Mouse (Mus musculus): Measurements from ENCODE around the gene Musk. TPM values are rescaled to one million over a fixed set of nuclear protein-coding genes. Genes with fewer than 3 reads are reported as not detected.
"Not testable (repeated sequence)": the region's sequence is repeated elsewhere in the genome, so short reads cannot be mapped to it uniquely, and the experiment has no call there.

Gene Musk
- 0.05 TPM in 2 replicates for polyA plus RNA-seq (2015; fragmentation: Nextera tagmentation; extraction: Ambion mirVana)

DNA sequence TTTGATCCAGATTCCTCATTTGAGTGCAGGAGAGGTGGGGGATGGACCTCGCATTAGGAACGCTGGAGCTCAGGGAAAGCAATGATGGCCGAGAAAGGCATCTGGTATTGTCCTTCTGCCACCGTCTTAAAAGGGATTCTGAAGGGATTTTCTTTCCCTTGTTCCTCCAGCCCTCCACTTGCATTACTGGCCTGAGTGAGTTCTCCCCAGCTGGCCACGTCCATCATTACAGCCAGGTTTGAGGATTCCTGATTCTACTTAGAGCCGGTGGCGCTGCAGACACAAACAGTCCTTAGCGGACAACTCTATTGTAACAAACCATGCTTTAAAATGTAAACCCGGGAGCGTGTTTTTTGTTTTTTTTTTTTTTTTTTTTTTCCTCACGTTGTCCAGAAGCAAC is at the start of gene Musk:
Gene Musk, plus strand, starts transcription at position 274 of the 400 bp plus-strand sequence.
- no peaks in the 10 kb centered on the region for H3K9me3 ChIP-seq
- WGBS = 70% methylated on average over 11 of the region's 11 CpGs
- no peak within 1 kb of the TSS for H3K27ac ChIP-seq
- no peak within 1 kb of the TSS for H3K4me3 ChIP-seq
- ATAC-seq (ENCODE audit: borderline replicate concordance, extremely low read depth, low FRiP score, low TSS enrichment) = no peak
- no peak within 1 kb of the TSS for H3K9ac ChIP-seq
- no peak within 1 kb of the TSS for H3K4me2 ChIP-seq
- H3K27me3 ChIP-seq = no peaks in the 10 kb centered on the region
- H3K4me1 ChIP-seq = peaks cover 5% of the 10 kb centered on the region; the same call in 1 of the 2 replicates
- no peaks in the 10 kb centered on the region for H3K36me3 ChIP-seq

DNA sequence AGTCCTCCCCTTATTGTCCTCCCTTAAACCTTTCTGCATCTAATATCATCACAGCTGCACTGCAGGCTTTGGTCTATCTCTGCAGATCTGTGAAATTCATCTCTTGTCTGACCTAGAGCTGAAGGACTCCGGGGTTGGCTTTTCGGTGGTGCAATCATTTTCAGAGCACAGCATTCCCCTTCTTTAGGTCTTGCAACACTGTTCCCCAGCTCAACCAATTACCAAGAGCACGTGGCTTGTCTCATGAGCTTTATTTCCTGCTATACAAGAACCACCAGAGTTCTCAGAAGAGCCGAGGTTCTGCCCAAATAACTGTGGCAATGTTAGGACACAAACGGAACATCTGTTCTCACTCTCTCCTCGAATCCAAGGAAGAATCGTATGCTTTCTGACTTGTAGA is 45.3 kb upstream of the Musk start:
- H3K27ac ChIP-seq = no peak overlapping the region
- 69% methylated on average over 7 of the region's 7 CpGs for WGBS

DNA sequence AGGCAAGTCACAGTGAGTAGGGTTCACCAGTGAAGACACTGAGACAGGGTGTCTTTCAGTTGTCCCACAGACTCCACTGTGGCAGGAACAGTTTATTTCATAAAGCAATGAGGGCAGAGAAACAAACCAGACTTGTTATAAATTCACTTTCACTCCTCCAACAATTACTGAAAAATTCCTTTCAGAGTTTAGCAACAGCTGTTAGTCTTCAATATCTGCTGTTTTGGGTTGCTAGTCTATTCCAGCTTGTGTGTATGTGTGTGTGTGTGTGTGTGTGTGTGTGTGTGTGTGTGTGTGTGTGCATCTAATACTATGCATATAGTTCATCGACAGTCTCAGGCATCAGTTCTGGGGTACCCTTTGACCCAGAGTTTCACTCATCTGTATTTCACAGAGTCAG is 40.2 kb upstream of the Musk start:
- Histone ChIP-seq H3K27ac (peak overlapping the region; percentile 61), H3K4me2 (no peak overlapping the region), H3K36me3 (no peaks in the 10 kb centered on the region), H3K4me1 (no peaks in the 10 kb centered on the region), H3K9me3 (no peaks in the 10 kb centered on the region), H3K27me3 (no peaks in the 10 kb centered on the region), H3K4me3 (no peak overlapping the region), H3K9ac (no peak overlapping the region)
- peak; percentile 46; the same call in 1 of the 2 replicates for ATAC-seq (ENCODE audit: borderline replicate concordance, extremely low read depth, low FRiP score, low TSS enrichment)
- WGBS = 62% methylated on average over 1 of the region's 1 CpGs

More for the DNA sequence above, 45.3 kb upstream of the Musk start:
- Histone ChIP-seq H3K27me3 (no peaks in the 10 kb centered on the region), H3K4me2 (no peak overlapping the region), H3K4me3 (no peak overlapping the region), H3K9me3 (no peaks in the 10 kb centered on the region), H3K9ac (no peak overlapping the region), H3K36me3 (no peaks in the 10 kb centered on the region), H3K4me1 (no peaks in the 10 kb centered on the region)
- no peak for ATAC-seq (ENCODE audit: borderline replicate concordance, extremely low read depth, low FRiP score, low TSS enrichment)

DNA sequence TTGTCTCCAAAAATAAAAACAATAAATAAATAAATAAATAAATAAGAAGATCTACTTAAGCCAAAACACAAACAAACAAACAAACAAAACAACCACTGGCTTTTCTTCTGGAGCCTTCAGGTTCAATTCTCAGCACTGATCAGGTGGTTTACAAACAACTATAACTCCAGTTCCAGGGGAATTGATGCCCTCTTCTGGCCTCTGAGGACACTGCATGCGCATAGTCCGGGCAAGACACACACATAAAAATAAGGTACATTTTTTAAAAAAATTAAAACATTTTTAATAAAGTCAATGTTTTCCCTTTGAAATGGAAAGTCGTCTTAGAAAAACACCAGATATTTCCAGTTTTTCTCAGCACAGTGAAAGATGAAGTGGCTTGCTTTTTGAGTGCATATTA is 33.4 kb upstream of the Musk start:
- Histone ChIP-seq H3K9me3 (no peaks in the 10 kb centered on the region), H3K27me3 (no peaks in the 10 kb centered on the region), H3K4me3 (no peak overlapping the region), H3K4me1 (no peaks in the 10 kb centered on the region), H3K4me2 (no peak overlapping the region), H3K36me3 (no peaks in the 10 kb centered on the region), H3K27ac (no peak overlapping the region), H3K9ac (no peak overlapping the region)
- 87% methylated on average over 3 of the region's 3 CpGs for WGBS
- no peak for ATAC-seq (ENCODE audit: borderline replicate concordance, extremely low read depth, low FRiP score, low TSS enrichment)

DNA sequence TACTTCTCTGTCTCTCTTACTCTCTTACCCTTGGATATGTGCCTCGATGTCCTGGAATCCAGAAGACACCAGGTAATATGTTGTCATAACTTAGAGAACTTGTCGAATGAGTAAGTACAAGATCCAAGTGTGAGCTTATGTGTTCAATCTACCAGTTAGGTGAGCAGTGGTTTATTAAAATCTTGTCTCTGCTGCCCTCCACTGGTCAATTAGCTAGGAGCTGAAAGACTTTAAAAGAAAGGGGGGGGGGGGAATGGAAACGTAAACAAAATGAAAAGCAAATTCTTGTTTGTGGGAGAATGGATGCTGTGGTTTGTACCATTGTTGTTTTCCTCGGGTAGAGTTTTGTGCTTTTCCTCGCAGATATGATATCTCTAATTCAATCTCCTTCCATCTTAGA is 32.4 kb upstream of the Musk start:
- WGBS = 18% methylated on average over 5 of the region's 5 CpGs
- no peaks in the 10 kb centered on the region for H3K27me3 ChIP-seq
- no peak overlapping the region for H3K4me3 ChIP-seq
- H3K9ac ChIP-seq = no peak overlapping the region
- H3K36me3 ChIP-seq = no peaks in the 10 kb centered on the region
- no peaks in the 10 kb centered on the region for H3K4me1 ChIP-seq
- no peak overlapping the region for H3K27ac ChIP-seq
- no peak overlapping the region for H3K4me2 ChIP-seq
- H3K9me3 ChIP-seq = no peaks in the 10 kb centered on the region
- ATAC-seq (ENCODE audit: borderline replicate concordance, extremely low read depth, low FRiP score, low TSS enrichment) = no peak

DNA sequence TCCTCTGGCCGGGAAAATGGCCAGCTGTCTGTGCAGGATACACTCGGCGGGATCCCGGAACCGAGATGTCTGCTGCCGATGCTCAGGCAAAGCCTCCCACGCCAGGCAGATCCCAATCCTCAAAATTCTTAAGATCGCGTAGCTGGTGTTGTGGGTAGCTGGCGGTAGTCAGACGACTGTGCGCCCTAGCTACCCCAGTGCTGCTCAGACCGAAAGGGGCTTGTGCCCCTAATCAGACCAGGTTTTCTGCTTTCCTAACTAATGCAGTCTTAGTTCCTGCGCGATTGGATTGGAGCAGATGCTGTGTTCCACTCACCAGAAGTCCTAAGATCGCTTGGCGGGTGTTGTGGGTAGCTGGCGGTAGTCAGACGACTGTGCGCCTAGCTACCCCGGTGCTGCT is 25.0 kb upstream of the Musk start:
- not testable (repeated sequence) for H3K27ac ChIP-seq; H3K36me3 ChIP-seq; H3K4me3 ChIP-seq; H3K9me3 ChIP-seq; ATAC-seq (ENCODE audit: borderline replicate concordance, extremely low read depth, low FRiP score, low TSS enrichment); H3K9ac ChIP-seq; H3K27me3 ChIP-seq; H3K4me1 ChIP-seq; H3K4me2 ChIP-seq
- 92% methylated on average over 21 of the region's 21 CpGs for WGBS

DNA sequence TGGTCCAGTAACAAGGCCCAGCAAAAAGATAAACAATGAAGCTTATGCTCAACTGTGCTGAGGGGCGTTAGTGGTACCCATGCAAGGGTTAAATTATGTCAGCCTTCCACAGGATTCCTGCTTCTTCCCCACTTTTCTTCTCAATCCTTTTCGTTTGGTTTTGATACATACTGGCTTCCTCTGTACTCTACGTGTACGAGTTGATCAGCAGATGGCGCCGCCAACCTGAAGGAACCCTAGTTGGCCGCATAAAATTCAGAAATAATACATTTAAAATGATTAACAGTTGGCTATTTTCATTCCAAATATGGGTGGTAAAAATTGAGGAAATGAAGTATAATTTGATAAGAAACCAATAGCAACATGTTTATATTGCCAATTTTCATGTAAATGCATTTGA is 19.5 kb upstream of the Musk start:
- Histone ChIP-seq H3K4me2 (no peak overlapping the region), H3K9ac (no peak overlapping the region), H3K27me3 (no peaks in the 10 kb centered on the region), H3K27ac (no peak overlapping the region), H3K36me3 (no peaks in the 10 kb centered on the region), H3K9me3 (no peaks in the 10 kb centered on the region), H3K4me1 (no peaks in the 10 kb centered on the region), H3K4me3 (no peak overlapping the region)
- WGBS = 36% methylated on average over 7 of the region's 7 CpGs
- ATAC-seq (ENCODE audit: borderline replicate concordance, extremely low read depth, low FRiP score, low TSS enrichment) = no peak

DNA sequence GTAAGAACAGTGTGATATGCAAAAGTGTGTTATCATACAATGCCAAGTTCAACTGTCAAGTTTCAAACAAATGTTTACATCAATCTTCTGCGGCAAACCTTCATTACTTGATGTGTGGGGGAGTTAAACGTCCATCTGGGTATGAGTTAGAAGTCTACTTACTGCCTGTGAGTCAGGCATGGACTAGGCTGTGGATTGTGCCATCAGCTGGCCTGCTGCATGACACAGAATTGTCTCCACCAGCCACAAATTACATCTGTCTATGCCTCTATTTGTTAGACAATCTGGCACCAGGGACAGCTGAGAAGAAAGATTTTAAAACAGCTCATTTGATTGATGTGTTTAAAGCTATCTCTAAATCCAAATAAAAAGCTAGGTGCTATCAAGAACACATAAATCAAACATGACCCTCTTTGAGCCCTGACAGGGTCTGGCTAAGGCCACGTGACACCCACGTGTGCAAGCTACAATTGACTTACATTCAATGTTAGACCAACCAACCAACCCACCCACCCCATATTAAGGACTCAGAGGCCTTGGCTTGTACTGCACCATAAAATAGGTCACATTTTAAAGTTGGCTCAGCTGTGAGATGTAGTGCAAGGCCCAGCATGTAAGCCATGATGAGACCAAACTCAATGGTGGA is 16.7 kb upstream of the Musk start:
- H3K4me3 ChIP-seq = no peak overlapping the region
- H3K4me1 ChIP-seq = peaks cover 12% of the 10 kb centered on the region
- H3K4me2 ChIP-seq = no peak overlapping the region
- H3K27me3 ChIP-seq = no peaks in the 10 kb centered on the region
- H3K36me3 ChIP-seq = no peaks in the 10 kb centered on the region
- no peak overlapping the region for H3K27ac ChIP-seq
- no peak overlapping the region for H3K9ac ChIP-seq
- WGBS = 51% methylated on average over 4 of the region's 4 CpGs
- no peak for ATAC-seq (ENCODE audit: borderline replicate concordance, extremely low read depth, low FRiP score, low TSS enrichment)
- no peaks in the 10 kb centered on the region for H3K9me3 ChIP-seq

DNA sequence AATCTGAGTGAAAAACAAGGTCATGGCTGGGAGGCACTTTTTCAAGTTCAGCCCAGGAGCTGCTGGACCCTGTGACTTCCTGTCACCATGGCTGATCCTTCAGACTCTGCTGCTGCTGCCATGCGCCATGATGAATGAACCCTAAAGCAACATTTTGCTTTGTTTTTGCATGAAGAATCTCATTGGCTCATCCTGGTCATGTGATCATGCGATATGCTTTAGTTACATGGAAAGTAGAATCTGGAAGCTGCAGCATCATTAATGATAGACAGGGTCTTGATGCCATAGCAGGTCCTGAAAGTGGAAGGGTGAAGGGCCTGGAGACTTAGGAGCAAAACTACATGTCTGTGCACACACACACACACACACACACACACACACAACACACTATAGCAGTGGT is 15.8 kb upstream of the Musk start:
- ATAC-seq (ENCODE audit: borderline replicate concordance, extremely low read depth, low FRiP score, low TSS enrichment) = no peak
- WGBS = 98% methylated on average over 2 of the region's 2 CpGs

DNA sequence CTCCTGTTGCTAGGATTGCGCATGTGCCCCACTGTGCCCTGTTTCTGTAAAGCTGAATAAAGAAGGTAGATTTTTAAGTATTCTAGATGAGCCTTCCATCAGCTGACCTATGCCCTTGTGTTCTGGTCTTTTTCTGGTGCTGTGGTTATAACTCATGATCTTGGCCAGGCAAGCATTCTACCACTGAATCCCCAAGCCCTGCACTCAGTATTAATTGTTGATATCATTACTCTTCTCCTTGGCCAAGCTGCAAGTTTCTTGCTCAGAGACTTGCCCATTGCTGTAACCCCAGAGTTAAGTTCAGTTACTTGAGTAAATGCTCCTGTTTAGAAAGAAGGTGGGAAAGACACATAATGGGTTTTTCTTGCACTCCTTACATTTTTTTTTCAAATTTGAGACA is 14.8 kb upstream of the Musk start:
- H3K9ac ChIP-seq = no peak overlapping the region
- H3K4me3 ChIP-seq = no peak overlapping the region
- peaks cover 12% of the 10 kb centered on the region for H3K4me1 ChIP-seq
- H3K4me2 ChIP-seq = no peak overlapping the region
- 95% methylated on average over 1 of the region's 1 CpGs for WGBS
- H3K27me3 ChIP-seq = no peaks in the 10 kb centered on the region
- no peak for ATAC-seq (ENCODE audit: borderline replicate concordance, extremely low read depth, low FRiP score, low TSS enrichment)
- no peaks in the 10 kb centered on the region for H3K9me3 ChIP-seq
- H3K36me3 ChIP-seq = no peaks in the 10 kb centered on the region
- no peak overlapping the region for H3K27ac ChIP-seq

More for the DNA sequence above, 15.8 kb upstream of the Musk start:
- H3K4me1 ChIP-seq = peaks cover 12% of the 10 kb centered on the region
- H3K9me3 ChIP-seq = no peaks in the 10 kb centered on the region
- H3K27me3 ChIP-seq = no peaks in the 10 kb centered on the region
- no peak overlapping the region for H3K27ac ChIP-seq
- no peak overlapping the region for H3K4me3 ChIP-seq
- no peaks in the 10 kb centered on the region for H3K36me3 ChIP-seq
- H3K4me2 ChIP-seq = no peak overlapping the region
- H3K9ac ChIP-seq = no peak overlapping the region

DNA sequence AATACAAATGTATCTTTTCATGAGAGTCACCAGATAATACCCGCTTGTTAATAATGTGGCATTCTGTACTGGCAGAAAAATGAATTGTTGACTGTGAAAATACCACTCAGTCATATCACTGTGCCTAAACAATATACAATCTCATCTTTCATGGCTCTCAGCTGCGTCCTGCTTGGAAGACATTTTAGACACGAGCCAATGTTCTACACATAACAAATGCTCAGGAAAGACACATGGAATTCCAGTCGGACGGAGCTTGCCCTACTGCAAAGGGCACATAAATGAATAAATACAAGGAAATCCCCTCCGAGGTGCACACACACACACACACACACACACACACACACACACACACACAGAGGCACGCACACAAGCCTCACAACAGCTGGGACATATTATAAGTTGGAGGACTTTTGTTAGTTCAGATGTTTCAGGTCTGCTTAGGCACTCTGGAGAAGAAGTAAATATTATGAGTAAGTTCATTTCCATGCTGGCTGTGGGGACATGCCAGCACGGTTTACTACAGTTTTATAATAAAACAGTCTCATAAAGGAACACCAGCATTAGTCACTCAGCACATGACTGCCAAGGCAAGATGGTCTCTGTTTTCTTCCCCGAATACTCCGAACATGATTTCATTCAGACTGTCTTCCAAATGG is 14.1 kb upstream of the Musk start:
- WGBS = 31% methylated on average over 10 of the region's 10 CpGs
- peak overlapping the region; percentile 59 for H3K27ac ChIP-seq

DNA sequence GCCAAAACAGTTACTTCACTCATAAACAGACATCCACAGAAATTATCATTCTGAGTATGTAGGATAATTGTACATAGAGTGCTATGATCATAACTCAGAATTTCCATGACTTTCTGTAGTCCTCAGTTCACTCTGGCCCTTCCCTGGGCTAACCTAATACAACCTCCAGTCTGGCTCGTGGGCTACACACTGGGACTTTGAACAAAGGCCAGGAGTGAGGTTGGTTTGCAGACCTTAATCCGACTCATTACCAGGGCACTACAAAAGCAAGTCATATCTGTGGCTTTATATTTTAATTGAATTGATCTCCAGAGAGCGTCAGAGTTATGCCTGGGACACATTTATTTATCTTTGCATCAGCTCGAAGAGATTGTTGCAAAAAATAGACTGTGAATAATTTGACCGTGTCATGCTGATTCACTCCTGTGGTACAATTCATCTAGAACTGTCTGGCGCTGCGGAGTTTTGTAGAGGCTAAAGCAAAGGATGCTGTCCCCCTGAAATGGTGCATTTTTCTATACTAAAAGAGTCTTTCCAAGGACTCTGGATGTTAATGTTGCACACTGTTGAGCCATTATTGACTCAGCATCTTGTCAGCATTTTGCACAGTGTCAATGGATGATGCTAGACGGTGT is 10.4 kb upstream of the Musk start:
- peaks cover 12% of the 10 kb centered on the region for H3K4me1 ChIP-seq
- no peak overlapping the region for H3K9ac ChIP-seq
- no peaks in the 10 kb centered on the region for H3K36me3 ChIP-seq
- WGBS = 61% methylated on average over 8 of the region's 8 CpGs
- H3K4me3 ChIP-seq = no peak overlapping the region
- H3K27ac ChIP-seq = no peak overlapping the region
- ATAC-seq (ENCODE audit: borderline replicate concordance, extremely low read depth, low FRiP score, low TSS enrichment) = no peak
- no peaks in the 10 kb centered on the region for H3K9me3 ChIP-seq
- H3K4me2 ChIP-seq = no peak overlapping the region
- H3K27me3 ChIP-seq = no peaks in the 10 kb centered on the region

More for the DNA sequence above, 14.1 kb upstream of the Musk start:
- ATAC-seq (ENCODE audit: borderline replicate concordance, extremely low read depth, low FRiP score, low TSS enrichment) = peak; percentile 49
- Histone ChIP-seq H3K9me3 (no peaks in the 10 kb centered on the region), H3K4me1 (peaks cover 12% of the 10 kb centered on the region), H3K27me3 (no peaks in the 10 kb centered on the region), H3K36me3 (no peaks in the 10 kb centered on the region), H3K4me3 (no peak overlapping the region), H3K4me2 (no peak overlapping the region), H3K9ac (no peak overlapping the region)

Measured in lung, embryonic 15.5 days (tissue).